Comparison of ENCODE assay signal across 8 mouse cellular contexts in the genomic region with DNA sequence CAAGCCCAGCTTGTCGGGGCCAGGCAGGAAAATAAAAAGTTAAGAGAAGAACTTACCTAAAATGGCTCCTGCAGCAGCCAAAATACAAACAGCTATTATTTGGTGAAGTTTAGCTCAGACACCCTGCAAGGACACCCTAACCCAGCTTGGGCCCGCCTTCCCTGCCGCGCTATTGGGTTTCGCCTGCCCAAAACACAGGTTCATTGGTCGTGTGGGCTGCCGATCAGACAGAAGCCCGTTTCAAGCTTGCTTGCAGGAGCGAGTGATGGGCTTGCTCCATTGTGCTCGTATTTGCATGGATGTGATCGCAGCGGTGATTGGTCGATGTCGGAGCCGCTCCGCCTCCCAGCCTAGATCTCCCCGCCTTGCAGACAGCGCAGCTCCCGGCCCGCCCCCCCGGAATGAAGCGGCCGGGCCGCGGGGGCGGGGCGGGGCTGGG. TPM values are rescaled to one million over a fixed set of nuclear protein-coding genes. Genes with fewer than 3 reads are reported as not detected.
A peak's percentile ranks its signal among the peaks of the same experiment; 100 is the strongest.
DNase-seq lines count a peak whose midpoint lies in the region; ATAC-seq and TF ChIP-seq lines count a peak whose summit lies in the region.

A gene (minus strand): TSS at position 143 of the 439 bp plus-strand sequence.

- H3K4me3 ChIP-seq in cortical plate, adult 2 months (ENCODE audit: insufficient read depth, low read length) = peak within 1 kb of the TSS; percentile 53
- peak within 1 kb of the TSS; percentile 94 for H3K4me3 ChIP-seq in megakaryocyte, embryonic 14.5 days (replicated peaks)

- peak; percentile 99 for ATAC-seq in activated CD4-positive, CD25-positive, alpha-beta regulatory T cell, adult 4 months

- no peaks in the 10 kb centered on the region for H3K27me3 ChIP-seq in megakaryocyte, embryonic 14.5 days (replicated peaks)

- H3K36me3 ChIP-seq in megakaryocyte, embryonic 14.5 days (replicated peaks; ENCODE audit: low read length) = peaks cover 6% of the 10 kb centered on the region

- peak within 1 kb of the TSS; percentile 29 for H3K27ac ChIP-seq in cortical plate, adult 2 months (ENCODE audit: insufficient read depth, low read length)

- DNase-seq in gastrocnemius, adult 8-10 months (ENCODE audit: low spot score in 2 of 2) = peak; percentile 96 to 97
- DNase-seq in hindlimb bud, embryonic 11.5 days (ENCODE audit: extremely low spot score, low read depth, low spot score) = peak; percentile 95
- peak; percentile 99 for DNase-seq in left cerebral cortex, adult 8-10 months (ENCODE audit: low spot score in 2 of 2)
- peak; percentile 100 for DNase-seq in right cerebral cortex, postnatal 10 days (ENCODE audit: low spot score in 2 of 2)
- peak; percentile 95 for DNase-seq in urinary bladder, postnatal 25 days (ENCODE audit: low spot score)

- peaks cover 7% of the 10 kb centered on the region; the same call in 1 of the 2 replicates for H3K4me1 ChIP-seq in cortical plate, adult 2 months (ENCODE audit: control insufficient read depth, insufficient read depth, low read length)
- H3K4me1 ChIP-seq in megakaryocyte, embryonic 14.5 days = peaks cover 42% of the 10 kb centered on the region

- peak; percentile 65 for TF ChIP-seq POLR2A in cortical plate, adult 2 months (IDR thresholded peaks at IDR 0.05; ENCODE audit: extremely low read depth, insufficient read depth, low read length)

- no peak for TF ChIP-seq CTCF in cortical plate, adult 2 months (IDR thresholded peaks at IDR 0.05; ENCODE audit: extremely low read depth, insufficient read depth, low read length)

- H3K9me3 ChIP-seq in megakaryocyte, embryonic 14.5 days = peaks cover 9% of the 10 kb centered on the region

RNA-seq across cellular contexts. Expression of the gene that starts here (rescaled TPM):
- 10 to 100 TPM; 22.1 to 25.2 TPM for polyA plus RNA-seq in activated CD4-positive, CD25-positive, alpha-beta regulatory T cell, adult 4 months (2017; shearing (Covaris generic))
- 25.5 and 26.7 TPM in 2 replicates for polyA plus RNA-seq in cortical plate, adult 2 months (2012; rRNA removed)
- 10 to 100 TPM in 3 of 4 experiments, 1 to 10 TPM in 1; 8.2 to 17.7 (median 14.6) TPM for total RNA-seq in gastrocnemius, adult 8-10 months (2022)
- 10 to 100 TPM; 62.9 to 77.7 (median 70.2) TPM for total RNA-seq in left cerebral cortex, adult 8-10 months (2022)
- 0.36 and 5.4 TPM in 2 replicates for polyA plus RNA-seq in megakaryocyte, embryonic 14.5 days (2012; ENCODE audit: insufficient read depth, low replicate concordance)

Comparison
In these comparisons a context has a peak if more than half of its experiments do, and no peak if none do; other contexts are left out.
1. Peak in every context shown above with its lines: DNase-seq, ATAC-seq, H3K4me3 ChIP-seq and H3K27ac ChIP-seq.